ENCODE assay signal across 2 mouse cellular contexts in the genomic region with DNA sequence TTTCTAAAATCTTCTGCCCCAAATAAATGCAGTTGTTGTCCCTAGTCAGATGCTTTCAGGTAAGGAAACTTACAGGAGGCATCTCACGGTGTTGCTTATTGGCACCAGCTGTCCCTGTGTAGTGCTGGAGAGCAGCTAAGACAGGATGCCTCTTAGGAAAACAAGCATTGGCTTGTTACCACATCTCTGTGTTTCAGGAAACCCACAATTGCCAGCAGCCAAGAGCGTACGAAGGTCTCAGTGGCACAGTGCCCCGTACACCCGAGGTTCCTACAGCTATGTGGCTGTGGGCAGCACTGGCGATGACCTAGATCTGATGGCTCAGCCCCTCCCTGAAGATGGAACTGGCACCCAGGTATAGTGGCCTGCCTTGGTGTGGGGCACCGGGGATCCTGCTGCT. TPM values are rescaled to one million over a fixed set of nuclear protein-coding genes. Genes with fewer than 3 reads are reported as not detected.
"Had no signal": no experiment of that assay in that cellular context is flagged by ENCODE, and none has a peak within 500 bp of the region (broad histone marks: within the 10 kb centered on the region; RNA-seq: fewer than 3 reads in every experiment).

No protein-coding gene starts in this region.

RNA-seq across cellular contexts. Expression of a gene that starts 22.5 kb away (rescaled TPM):
- total RNA-seq: monocyte, adult 5-6 weeks; neutrophil, adult 5-6 weeks had no signal
